Mouse (Mus musculus): ENCODE measurements around the gene Mat1a.

The Mat1a gene

DNA sequence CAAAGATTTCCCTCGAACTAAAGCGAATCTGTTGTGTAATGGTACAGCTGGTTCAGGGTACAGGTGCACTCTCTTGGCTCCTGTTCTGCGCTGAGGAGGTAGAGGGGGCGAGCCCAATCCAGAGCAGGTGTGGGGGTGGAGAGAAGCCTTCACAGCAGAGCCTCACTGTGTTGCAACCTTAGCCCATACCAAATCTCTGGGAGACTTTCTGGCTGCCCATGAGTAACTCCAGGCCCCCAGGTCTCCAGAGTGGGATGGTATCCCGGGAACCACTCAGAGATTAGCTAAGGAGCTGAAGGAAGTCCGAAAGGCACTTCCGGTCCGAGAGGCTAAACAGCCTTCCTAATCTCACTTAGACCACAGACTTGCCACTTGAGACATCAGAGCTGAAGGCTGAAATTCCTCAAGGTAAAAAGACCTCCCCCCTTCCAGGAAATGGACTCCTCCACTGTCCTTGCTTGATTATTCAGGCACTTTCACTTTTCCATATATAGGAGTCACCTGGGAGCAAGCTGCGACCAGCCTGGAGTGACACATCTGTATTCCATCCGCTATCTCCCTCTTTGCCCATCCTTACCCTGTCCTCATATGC is at the start of gene Mat1a:
Mat1a (plus strand) TSS at position 183 of the 592 bp plus-strand sequence.
- in situ Hi-C loops (cut with MboI, MseI): no loop called here

DNA sequence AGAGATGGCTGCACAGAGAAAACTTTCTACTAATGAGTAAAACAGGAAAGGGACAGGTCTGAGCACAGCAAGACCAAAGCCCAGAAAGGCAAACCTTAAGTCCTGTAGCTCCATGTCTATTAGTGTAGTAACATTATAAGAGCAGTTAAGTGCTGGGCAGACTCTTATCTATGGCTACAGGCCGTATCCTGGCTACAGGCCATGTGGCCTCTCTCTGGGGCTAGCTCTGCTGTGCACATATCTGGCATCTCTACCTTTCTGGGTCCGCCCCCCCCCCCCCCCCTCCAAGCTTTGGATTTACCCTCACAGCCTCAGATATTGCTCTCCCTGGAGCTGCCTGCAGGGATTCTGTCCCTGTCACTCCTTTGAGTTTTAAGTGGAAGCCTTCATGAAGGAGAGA is 39.7 kb upstream of the Mat1a start:
- in situ Hi-C loops (cut with MboI, MseI): no loop called here

DNA sequence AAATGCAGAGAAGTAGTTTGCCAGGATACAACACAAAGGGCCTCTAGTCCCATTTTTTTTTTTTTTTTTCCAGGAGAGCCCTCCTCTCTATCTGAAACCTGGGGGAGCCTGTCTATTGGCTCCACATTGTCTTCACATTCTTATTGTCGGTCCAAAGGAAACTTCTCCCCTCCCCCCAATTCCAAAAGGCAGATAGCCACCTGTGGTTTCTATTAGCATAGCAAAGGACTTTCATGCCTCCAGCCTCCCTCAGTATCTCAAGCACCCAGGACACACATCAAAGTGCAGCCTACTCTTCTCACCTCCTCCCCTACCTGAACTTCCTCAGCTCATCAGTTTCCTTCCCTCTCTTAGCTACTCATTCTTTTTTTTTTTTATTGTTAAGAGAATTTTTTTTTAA is 38.4 kb upstream of the Mat1a start:
- in situ Hi-C loops (cut with MboI, MseI): no loop called here

DNA sequence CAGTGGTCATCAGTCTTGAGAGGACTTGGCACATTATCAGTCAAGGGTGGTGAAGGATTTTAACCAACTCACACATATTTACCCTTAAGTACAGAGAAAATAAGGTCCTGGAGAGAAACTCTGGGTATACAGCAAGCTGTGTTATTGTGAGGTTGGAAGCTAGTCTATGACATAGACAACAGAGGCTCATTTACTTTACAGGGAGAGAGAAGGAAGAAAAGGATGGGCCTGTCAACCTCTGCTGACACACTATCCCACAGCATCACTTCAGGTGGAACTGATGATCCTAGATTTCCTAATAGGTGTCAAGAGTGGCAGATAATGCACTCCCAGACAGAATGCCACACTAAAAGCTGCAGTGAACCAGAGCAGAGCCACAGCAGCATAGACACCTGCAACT is 35.7 kb upstream of the Mat1a start, which contains the start of gene Dydc2:
Dydc2 (minus strand) TSS at position 101 of the 400 bp plus-strand sequence.
- in situ Hi-C loops (cut with MboI, MseI): no loop called here

DNA sequence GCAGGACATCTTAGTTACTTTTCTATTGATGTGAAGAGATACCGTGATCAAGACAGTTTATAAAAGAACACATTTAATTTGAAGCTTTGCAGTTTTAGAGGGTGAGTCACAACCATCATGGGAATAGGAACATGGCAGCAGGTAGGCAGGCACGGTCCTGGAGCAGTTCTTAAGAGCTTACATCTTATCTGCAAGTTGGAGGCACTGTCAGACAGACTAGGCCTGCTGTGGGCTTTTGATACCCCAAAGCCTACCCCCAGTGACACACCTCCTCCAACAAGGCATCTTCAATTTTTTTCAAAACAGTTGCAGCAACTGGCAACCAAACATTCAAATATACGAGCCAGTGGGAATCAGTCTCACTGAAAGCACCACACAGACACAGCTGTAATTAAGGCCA is 34.5 kb upstream of the Mat1a start:
- in situ Hi-C loops (cut with MboI, MseI): no loop called here

DNA sequence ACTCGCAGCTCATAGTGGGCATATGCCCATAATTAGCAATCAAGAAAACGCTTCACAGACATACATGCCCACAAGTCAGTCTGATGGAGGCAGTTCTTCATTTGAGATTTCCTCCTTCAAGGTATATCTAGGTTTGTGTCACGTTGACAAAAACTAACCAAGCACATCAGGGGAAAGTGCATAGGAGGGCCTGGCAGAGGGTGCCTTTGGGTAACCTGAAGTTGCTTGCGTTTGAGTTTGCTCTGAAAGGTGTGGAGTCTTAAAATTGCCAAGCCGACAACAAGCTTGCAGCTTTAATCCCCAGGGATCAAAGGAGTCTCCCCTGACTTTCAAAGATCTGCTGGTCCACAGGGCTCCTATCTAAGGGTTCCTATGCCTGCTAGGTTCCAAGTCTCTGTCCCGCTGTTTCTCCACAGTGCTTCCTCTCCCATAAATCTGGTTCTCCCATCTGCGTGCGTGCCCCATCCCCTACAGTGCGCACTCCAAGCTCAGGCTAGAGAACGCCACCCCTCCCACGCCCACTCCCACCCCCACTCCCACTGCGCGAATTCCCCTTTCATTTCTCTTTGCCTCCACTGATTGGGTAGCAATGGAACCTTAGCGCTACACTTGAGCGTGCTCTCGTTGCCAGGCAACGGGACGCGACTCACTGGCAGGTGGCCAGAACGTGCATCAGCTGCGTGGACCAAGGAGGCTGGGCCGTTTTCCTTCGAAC is 32.4 kb upstream of the Mat1a start, which contains the start of gene Dydc1:
Dydc1 (plus strand) TSS at position 683 of the 715 bp plus-strand sequence.
- in situ Hi-C loops (cut with MboI, MseI): no loop called here

DNA sequence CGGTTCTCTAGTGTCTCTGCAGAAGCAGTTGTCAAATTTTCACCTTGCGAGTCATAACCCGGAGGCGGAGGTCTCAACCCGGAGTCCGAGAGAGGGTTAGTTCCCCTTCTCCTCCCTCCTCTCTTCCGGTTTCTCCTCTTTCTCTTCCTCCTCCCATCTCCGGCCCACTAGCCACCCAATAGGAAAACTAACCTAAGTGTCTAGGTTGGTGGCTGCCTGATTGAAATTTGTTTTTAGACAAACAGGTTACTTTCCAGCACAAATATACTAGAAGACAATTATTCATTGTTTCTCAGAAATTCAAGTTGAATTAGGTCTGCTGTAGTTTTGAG is 31.9 kb upstream of the Mat1a start:
- in situ Hi-C loops (cut with MboI, MseI): no loop called here

DNA sequence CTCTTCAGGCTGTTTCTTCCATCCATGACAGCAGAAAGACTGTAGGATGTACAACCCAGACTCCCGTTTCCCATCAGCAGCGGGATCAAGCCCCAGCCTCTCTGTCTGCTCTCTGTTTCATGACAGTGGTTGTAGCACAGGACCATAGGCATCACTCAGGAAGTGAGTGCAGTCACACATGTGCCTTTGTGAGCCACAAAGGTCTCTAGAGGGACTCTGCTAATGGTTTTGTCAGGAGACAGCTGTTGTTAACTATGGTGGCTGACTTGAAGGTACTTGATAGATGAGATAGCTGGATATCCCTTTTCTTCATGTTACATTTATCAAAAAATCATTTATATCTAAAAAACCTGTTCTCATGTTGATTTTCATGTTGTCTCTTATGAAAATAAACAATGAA is 22.4 kb upstream of the Mat1a start:
- in situ Hi-C loops (cut with MboI, MseI): no loop called here

DNA sequence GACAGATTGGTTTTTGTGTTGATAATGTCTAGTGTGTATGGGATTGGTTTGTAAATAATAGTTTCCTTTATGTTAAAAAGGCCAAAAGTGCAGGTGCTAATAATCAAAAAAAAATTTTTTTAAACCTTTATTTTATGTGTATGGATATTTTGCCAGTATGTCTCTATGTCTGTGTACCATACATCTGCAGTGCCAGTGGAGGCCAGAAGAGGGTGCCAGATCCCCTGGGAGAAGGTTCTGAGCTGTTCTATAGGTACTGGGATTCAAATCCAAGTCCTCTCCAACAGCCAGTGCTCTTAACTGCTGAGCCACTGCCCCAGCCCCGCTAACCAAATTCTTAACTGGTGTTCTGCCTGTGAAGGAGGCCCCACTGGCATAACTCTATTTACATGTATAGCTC is 17.3 kb upstream of the Mat1a start:
- in situ Hi-C loops (cut with MboI, MseI): no loop called here

DNA sequence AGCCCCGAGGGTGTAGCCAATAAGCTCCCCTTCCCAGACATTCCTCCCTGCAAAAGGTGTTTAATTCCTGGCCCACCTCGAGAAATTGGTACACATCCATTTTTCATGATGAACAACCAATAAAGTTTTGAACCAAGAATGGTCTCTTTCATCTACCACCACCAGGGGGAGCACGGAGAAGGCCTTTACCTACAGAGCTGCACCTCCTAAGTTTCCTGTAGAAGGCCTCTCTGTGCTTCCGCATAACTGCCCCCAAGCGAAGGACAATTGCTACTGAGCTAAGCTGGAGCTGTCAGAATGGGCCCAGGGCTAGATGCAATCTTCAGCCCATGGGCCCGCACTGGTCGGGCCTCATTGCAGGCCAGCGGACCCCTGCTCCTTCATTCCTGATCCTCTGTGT is 14.1 kb upstream of the Mat1a start:
- in situ Hi-C loops (cut with MboI, MseI): no loop called here

DNA sequence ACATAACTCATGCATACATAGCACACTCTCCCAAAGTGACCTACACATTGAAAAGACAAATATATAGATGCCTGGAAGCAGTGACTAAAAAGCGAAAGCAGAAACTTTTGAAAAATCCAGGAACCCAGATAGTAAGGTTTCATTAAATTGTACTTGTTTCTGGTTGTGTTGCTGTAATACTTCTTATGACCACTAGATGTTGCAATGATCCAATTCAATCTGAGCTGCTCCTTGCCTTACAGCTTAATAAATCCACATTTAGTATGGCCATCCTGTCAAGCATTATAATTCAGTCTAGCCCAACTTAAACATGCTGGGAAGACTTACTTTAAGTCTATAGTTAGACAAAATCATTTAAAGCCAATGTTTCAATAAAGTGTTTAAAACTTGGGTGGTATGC is 10.7 kb upstream of the Mat1a start:
- in situ Hi-C loops (cut with MboI, MseI): no loop called here

DNA sequence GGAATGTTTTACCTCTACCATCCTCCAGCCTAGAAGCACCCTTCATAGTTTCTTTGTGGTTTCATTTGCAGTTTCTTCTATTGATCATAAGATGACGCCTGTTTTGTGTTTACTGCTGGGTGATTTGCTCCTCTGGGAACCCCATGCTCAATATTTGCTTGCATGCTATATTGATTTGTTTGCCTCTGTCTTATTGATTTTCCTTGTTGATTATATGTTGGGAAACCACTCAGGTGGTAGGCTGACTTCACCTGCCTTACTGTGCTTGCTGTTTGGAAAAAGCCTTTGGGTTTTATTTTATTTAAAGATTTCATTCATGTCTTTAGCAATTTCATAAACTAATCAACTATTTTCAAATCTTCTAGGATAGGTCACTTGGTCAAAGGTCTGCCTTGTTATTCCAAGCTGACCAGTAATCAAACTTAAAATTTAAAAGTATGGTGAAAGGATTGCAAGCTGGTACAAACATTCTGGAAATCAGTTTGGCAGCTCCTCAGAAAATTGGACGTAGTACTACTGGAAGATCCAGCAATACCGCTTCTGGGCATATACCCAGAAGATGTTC is 8.5 kb upstream of the Mat1a start:
- in situ Hi-C loops (cut with MboI, MseI): no loop called here

DNA sequence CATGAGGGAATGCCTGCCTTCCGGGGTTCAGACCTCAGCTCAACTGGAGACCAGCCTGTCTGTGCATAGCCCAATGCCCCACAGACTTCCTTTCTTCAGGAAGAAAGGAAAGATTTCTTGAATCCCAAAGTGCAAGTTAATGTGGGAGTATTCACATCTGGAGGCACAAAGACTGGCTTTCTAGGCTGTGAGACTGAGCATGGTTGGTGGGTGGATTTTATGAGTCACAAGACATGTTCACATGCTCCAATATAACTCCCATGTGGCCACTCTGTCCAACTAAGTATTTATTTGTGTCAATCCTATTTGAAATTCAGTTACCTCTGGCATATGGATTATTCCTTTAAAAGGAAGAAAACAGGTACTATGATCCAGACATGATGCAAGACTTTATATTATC is 6.1 kb upstream of the Mat1a start:
- in situ Hi-C loops (cut with MboI, MseI): no loop called here

DNA sequence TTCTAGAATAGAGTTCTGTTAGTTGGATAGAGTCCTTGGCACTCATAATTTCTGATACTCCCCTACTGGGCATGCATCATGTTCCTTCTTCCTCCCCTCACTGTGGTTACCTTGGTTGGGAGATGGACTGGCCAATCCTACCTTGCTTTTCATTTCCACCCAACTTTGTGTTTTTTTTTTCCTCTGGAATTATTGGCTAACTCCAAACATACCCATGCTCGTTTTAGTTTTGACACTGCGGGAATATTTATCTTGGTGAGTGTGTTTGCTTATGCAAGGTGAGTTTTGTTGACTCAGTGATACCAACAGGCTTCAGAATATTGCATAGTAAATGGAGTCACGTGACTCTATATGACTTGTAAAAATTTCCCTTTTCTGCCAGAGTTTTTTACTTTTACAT is 4.1 kb upstream of the Mat1a start:
- in situ Hi-C loops (cut with MboI, MseI): no loop called here

DNA sequence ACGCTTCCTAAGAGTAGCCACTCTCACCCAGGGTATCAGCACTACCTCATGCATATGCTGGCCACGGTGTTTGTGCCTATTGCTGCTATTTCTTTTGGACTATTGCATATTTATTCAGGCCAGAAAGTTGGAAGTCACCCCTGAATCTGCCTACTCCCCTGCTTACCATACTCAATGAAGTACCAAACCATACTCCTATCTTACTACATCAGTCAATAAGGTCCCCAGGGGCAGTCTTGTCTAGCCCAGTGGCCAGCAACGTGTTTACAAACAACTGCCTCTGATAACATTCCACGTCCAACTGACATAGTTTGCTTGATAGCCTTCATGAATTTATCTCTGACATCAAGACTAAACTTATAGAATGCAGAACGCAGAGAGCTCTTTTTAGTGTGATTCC is 3.6 kb upstream of the Mat1a start:
- in situ Hi-C loops (cut with MboI, MseI): no loop called here

DNA sequence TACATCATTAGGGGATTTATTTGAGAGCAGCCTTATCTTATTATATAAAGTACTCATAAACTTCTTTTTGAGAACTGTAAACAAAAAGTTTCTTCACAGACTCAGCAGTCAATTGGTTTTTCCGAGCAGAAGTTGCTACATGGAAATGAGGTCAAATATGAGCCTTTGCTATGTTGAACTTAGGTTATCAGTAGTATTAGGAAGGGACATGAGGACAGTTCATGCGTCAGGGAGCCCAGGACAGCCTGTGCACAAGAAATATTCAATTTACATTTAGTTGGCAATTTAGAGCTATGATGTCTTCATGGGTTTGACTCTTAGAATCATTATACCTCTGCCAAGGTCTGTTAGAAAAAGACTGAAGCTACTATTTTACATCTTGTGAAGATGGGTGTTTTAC is 2.6 kb upstream of the Mat1a start:
- in situ Hi-C loops (cut with MboI, MseI): no loop called here

DNA sequence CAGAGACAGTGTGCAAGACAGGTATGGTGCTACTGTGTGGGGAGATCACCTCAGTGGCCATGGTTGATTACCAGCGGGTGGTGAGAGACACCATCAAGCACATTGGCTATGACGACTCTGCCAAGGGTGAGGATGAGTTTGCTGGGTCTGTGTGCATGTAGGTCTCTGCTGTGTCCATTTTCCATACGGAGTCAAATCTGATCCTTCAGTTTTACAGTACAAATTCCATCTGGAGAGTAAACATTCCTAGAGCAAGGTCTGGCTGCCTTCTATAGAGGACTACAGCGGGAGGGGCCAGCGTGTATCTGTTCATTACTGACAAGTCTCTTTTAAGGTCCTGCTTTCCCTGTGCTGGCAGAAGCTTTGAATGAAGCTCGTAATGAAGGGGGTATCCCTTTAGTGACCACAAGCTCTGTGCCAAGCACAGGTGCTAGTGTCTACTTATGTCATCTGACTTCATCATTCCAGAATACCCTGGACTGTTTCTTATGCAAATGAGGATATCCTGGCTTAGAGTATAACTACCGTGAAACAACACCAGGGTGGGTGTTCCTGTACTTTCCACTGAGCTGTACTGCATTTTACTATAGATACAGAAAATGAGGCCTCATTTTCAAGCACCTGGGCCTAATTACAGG is 6.3 kb downstream of the Mat1a start:
- in situ Hi-C loops (cut with MboI, MseI): no loop called here

DNA sequence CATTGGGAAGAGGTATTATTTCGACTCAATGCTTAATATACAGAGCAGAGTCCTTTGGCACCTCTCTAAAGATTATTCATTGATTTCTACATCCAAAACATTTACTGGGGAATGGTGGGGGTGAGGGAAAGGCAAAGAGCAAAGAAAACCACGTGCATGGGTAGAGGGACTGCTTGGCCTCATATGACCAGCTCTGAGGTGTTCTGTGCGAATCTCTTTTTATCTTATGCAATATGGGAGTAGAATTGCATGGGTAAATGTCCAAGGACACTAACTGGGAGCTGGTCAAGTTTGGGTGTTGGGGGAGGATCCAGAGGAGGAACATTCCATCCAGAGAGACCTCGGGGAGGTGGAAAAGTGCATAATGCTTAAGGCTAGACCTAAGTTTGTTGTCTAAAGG is 8.1 kb downstream of the Mat1a start:
- in situ Hi-C loops (cut with MboI, MseI): no loop called here

DNA sequence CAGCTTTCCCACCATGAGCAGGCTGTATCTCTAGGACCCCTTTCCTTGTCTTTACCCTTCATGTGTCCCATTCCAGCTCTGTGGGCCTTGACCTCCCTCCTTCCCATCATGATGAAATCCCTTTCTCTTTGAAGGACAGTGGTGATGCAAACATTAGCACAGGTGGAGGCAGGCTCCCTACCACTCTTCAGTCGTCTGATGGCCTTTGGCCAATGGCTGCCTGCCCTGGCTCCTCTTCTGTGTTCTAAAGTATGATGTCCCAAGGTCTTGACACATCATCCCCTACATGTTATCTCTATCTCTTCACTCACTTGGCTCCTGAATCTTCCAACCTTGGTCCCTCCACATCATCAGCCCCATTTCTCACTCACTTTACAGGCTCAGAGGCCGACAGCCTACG is 11.4 kb downstream of the Mat1a start:
- in situ Hi-C loops (cut with MboI, MseI): no loop called here

DNA sequence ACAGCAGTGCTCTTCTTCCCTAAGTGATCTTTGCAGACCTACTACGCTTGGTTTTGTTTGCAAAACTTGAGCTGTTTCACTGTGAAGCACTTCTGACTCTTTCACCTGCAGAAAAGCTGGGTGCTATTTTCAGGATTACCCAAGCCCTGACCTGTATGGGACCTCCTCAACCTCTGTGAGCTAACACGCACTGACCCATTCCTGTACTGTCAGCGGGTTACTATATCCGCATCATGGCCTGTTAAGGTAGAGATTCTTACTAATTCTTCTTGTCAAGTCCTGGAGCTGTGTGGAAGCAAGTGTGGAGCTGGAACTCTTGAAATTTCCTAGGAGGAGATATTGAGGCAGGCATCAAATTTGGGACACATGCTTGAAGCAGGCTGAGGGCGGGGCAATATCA is 19.8 kb downstream of the Mat1a start:
- in situ Hi-C loops (cut with MboI, MseI): no loop called here

DNA sequence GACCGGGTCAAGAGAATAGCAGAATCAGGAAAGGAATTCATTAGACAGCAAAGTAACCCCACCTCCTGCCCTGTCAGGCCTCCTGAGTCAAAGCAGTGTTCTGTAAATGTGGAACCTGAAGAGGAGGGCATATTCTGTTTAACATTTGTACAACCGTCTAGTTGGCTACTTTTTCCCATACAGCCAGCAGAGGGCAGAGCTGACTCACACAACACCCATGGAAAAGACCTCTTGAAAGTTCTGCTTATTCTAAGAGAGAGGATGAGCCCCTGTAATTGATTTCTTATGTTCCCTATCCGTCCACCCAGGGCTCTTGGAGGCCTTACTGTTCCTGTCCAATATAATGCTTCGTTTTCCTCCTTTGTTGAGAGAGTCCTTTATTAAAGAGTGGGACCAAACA is 23.2 kb downstream of the Mat1a start:
- in situ Hi-C loops (cut with MboI, MseI): no loop called here

DNA sequence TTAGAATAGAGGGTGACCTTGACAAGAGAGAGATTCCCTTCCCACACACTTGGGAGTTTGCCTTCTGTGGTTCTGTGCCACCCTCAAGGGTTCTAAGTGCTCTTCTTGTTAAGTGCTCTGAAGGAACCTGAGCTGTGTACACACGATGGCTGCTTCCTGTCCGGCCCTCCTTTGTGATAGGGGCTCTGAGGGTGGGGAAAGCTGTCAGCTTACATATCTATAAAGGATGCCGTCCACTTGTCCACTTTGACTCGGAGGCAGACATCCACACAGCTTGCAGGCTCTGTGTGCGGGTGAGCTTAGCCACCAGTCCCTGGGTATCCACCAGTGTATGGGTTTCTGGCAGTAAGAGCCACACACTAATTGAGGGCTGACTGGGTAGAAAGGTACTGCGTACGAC is 26.7 kb downstream of the Mat1a start, which contains the start of gene Sftpa1:
Sftpa1 (plus strand) TSS at position 243 of the 400 bp plus-strand sequence.
- in situ Hi-C loops (cut with MboI, MseI): no loop called here

DNA sequence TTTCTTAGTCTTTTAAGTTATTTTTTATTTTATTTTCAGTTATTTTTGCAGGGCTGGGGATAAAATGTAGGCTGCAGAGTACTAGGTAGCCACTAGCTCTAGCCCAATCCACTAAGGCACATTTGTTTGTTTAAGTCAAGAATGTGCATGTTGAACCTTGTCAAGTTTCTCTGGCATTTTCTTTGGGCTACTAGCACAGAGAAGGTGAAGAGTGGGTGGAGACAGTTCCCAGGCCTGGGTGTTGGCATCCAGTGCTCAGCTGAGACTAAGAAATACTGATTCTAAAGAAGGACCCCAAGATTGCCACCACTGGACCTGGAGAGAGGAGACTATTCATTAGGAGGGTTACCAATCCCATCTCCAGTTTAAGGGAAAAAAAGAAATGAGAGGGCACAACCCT is 32.2 kb downstream of the Mat1a start:
- in situ Hi-C loops (cut with MboI, MseI): no loop called here

Measured in regulatory T cell (primary cell).